Mouse (Mus musculus): ENCODE measurements around the gene Lrrc3c. TPM values are rescaled to one million over a fixed set of nuclear protein-coding genes. Genes with fewer than 3 reads are reported as not detected.
A peak's percentile ranks its signal among the peaks of the same experiment; 100 is the strongest.
"Not testable (repeated sequence)": the region's sequence is repeated elsewhere in the genome, so short reads cannot be mapped to it uniquely, and the experiment has no call there.

Gene Lrrc3c
- total RNA-seq, 2 experiments from 2014 or later, result not detected

GRCm38 (mm10) chr11:98624381-98624780 lies 26.3 kb downstream of the Lrrc3c start:
- not testable (repeated sequence) for ATAC-seq (ENCODE audit: poor library complexity, severe bottlenecking)

- no peak for ATAC-seq (ENCODE audit: poor library complexity, severe bottlenecking)
Measured at GRCm38 (mm10) chr11:98625611-98626410, 27.7 kb downstream of the Lrrc3c start, which contains the start of the genes Gm12355 and Gsdma3. Gm12355 (minus strand) TSS chr11:98625661. Gsdma3 (plus strand) TSS chr11:98626360.

DNA sequence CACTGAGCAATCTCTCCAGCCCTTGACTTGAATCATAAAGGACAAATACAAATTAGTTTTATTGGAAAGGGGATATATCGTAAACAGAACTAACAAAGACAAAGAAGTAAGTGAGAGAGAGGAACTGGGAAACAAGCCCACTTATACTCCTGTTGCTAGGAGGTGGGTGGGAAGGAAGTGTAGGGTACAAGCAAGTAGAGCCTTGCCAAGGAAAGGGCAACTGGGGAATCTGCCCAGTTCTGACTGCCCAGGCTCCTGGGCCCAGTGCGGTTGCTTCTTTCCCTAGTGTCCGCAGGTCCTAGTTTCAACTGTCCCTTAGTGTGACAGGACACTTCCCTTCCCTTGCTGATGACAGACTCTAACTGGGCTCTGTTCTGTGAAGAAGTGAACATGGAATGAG lies 30.6 kb downstream of the Lrrc3c start:
- ATAC-seq (ENCODE audit: poor library complexity, severe bottlenecking), result no peak

DNA sequence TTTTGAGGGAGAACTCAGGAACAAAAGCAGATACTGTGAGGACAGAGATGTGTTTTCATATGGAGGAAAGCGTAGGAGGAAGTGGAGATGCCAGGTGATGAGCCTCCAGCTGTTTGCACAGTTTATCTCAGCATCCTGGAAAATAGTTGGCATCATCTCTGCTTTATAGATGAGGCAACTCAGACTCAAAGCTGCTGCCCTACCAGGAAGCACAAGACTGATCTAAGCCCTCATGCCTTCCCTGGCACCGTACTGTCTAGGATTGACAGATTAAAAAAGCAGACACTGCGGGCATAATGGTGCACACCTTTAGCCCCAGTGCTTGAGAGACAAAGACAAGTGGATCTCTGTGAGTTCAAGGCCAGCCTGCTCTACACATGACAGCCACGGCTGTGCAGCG lies 32.6 kb downstream of the Lrrc3c start:
- no peak for ATAC-seq (ENCODE audit: poor library complexity, severe bottlenecking)

GRCm38 (mm10) chr11:98635312-98635970 lies 37.4 kb downstream of the Lrrc3c start:
- ATAC-seq (ENCODE audit: poor library complexity, severe bottlenecking), result peak; percentile 94

- no peak for ATAC-seq (ENCODE audit: poor library complexity, severe bottlenecking)
Measured at GRCm38 (mm10) chr11:98637501-98637900, 39.4 kb downstream of the Lrrc3c start.

DNA sequence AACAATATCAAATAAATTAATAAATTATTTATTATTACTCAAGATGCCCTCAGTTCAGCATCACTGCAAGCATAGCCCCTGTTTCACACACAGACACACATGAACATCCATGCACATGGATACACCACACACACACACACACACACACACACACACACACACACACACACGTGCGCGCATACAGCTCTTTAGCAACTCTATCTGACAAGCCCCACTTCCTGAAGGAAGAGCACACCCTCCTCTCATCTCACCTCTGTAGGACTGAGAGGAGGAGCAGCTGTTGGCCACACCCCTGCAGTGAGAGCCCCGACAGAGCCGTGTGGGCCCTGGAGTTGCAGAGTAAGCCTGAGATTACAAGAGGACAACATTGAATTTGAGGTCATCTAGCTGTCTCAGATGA lies 42.0 kb downstream of the Lrrc3c start:
- ATAC-seq (ENCODE audit: poor library complexity, severe bottlenecking), result no peak

DNA sequence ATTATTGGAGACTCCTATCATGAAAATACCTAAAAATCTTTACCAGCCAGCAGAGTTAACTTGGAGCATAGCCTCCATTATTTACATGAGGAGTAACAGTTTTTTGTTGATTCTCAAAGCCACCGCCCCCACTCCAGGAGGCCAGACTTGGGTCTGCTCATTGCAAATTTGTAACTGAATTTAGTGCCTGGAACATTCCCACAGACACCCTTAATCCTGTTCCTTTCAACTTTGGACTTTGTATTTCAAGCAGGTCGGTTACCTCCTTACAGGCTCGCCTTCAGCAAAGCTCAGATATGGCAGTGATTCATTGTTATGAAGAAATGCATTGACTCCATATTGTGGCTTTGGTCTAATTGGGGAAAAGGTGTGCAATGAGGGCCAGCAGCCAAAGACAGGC lies 46.7 kb downstream of the Lrrc3c start:
- ATAC-seq (ENCODE audit: poor library complexity, severe bottlenecking), result no peak

- ATAC-seq (ENCODE audit: poor library complexity, severe bottlenecking), result no peak
Measured at GRCm38 (mm10) chr11:98645946-98646345, 47.9 kb downstream of the Lrrc3c start.

DNA sequence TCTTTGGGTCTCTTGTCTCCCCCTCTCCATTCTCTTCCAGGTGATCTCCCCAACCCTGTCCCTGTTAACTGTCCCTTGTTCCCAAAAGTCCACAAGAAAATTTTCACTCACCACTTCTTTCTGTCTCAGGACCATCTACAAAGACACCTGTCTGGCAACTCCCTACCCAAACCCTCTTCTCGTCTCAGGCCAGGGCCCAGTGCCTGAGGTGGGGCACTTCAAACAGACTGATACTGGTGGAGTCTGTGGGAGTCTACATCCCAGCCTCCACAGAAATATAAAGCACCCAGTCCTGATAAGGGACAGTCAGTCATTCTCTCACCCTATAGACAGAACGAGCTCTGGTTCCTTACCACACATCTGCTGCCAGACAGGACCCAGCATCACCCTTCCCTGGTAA lies 48.4 kb downstream of the Lrrc3c start, which contains the start of gene Gsdma2:
TSS of gene Gsdma2 (plus strand) at position 301 of the 400 bp plus-strand sequence.
- no peak for ATAC-seq (ENCODE audit: poor library complexity, severe bottlenecking)

Other genes with a start within 250 kb of the Lrrc3c start
- not detected in 2 replicates for gene Ppp1r1b, start 249.9 kb upstream of the Lrrc3c start, total RNA-seq (2015)
- gene Ppp1r1b, start 249.9 kb upstream of the Lrrc3c start, total RNA-seq (2017), result not detected in 2 replicates
- 24.0 and 28.5 TPM in 2 replicates for gene Stard3, start 239.9 kb upstream of the Lrrc3c start, total RNA-seq (2015)
- gene Stard3, start 239.9 kb upstream of the Lrrc3c start, total RNA-seq (2017), result 36.0 and 39.9 TPM in 2 replicates
- gene Tcap, start 214.5 kb upstream of the Lrrc3c start, total RNA-seq (2015), result not detected in 2 replicates
- gene Tcap, start 214.5 kb upstream of the Lrrc3c start, total RNA-seq (2017), result not detected in 2 replicates
- not detected in 2 replicates for gene Pnmt, start 211.8 kb upstream of the Lrrc3c start, total RNA-seq (2015)
- not detected in 2 replicates for gene Pnmt, start 211.8 kb upstream of the Lrrc3c start, total RNA-seq (2017)
- gene Pgap3, start 197.8 kb upstream of the Lrrc3c start, total RNA-seq (2015), result 2.1 and 3.3 TPM in 2 replicates
- 2.2 and 2.7 TPM in 2 replicates for gene Pgap3, start 197.8 kb upstream of the Lrrc3c start, total RNA-seq (2017)
- gene Erbb2, start 185.8 kb upstream of the Lrrc3c start, total RNA-seq (2015), result not detected in 2 replicates
- gene Erbb2, start 185.8 kb upstream of the Lrrc3c start, total RNA-seq (2017), result 0.28 TPM in 1 of 2 replicates, not detected in the other
- 56.6 and 65.4 TPM in 2 replicates for gene Mien1, start 159.3 kb upstream of the Lrrc3c start, total RNA-seq (2015)
- gene Mien1, start 159.3 kb upstream of the Lrrc3c start, total RNA-seq (2017), result 31.5 and 38.0 TPM in 2 replicates
- not detected in 2 replicates for gene Grb7, start 151.9 kb upstream of the Lrrc3c start, total RNA-seq (2015)
- not detected in 2 replicates for gene Grb7, start 151.9 kb upstream of the Lrrc3c start, total RNA-seq (2017)
- gene Ikzf3, start 52.3 kb upstream of the Lrrc3c start, total RNA-seq (2015), result 6.0 and 9.9 TPM in 2 replicates
- 6.6 and 11.0 TPM in 2 replicates for gene Ikzf3, start 52.3 kb upstream of the Lrrc3c start, total RNA-seq (2017)
- 0.34 and 5.4 TPM in 2 replicates for gene Zpbp2, start 47.2 kb upstream of the Lrrc3c start, total RNA-seq (2015)
- 0.81 TPM in 1 of 2 replicates, not detected in the other for gene Zpbp2, start 47.2 kb upstream of the Lrrc3c start, total RNA-seq (2017)
- gene Ormdl3, start 10.9 kb upstream of the Lrrc3c start, total RNA-seq (2015), result 5.1 and 7.8 TPM in 2 replicates
- gene Ormdl3, start 10.9 kb upstream of the Lrrc3c start, total RNA-seq (2017), result 6.3 and 8.8 TPM in 2 replicates
- gene Gm12355, start 27.4 kb downstream of the Lrrc3c start, total RNA-seq (2015), result 5.5 and 7.0 TPM in 2 replicates
- gene Gm12355, start 27.4 kb downstream of the Lrrc3c start, total RNA-seq (2017), result 1.8 and 3.3 TPM in 2 replicates
- gene Gsdma3, start 28.1 kb downstream of the Lrrc3c start, total RNA-seq (2015), result not detected in 2 replicates
- gene Gsdma3, start 28.1 kb downstream of the Lrrc3c start, total RNA-seq (2017), result not detected in 2 replicates
- not detected in 2 replicates for gene Gsdma2, start 48.5 kb downstream of the Lrrc3c start, total RNA-seq (2015)
- gene Gsdma2, start 48.5 kb downstream of the Lrrc3c start, total RNA-seq (2017), result not detected in 2 replicates
- gene Gsdma, start 66.1 kb downstream of the Lrrc3c start, total RNA-seq (2015), result 0.25 TPM in 1 of 2 replicates, not detected in the other
- gene Gsdma, start 66.1 kb downstream of the Lrrc3c start, total RNA-seq (2017), result not detected in 2 replicates
- gene Psmd3, start 84.3 kb downstream of the Lrrc3c start, total RNA-seq (2015), result 21.7 and 22.6 TPM in 2 replicates
- gene Psmd3, start 84.3 kb downstream of the Lrrc3c start, total RNA-seq (2017), result 34.6 and 43.1 TPM in 2 replicates
- not detected in 2 replicates for gene Csf3, start 103.0 kb downstream of the Lrrc3c start, total RNA-seq (2015)
- gene Csf3, start 103.0 kb downstream of the Lrrc3c start, total RNA-seq (2017), result not detected in 2 replicates
- gene Med24, start 131.1 kb downstream of the Lrrc3c start, total RNA-seq (2015), result 17.9 and 21.5 TPM in 2 replicates
- 22.6 and 31.3 TPM in 2 replicates for gene Med24, start 131.1 kb downstream of the Lrrc3c start, total RNA-seq (2017)
- 10.0 and 11.6 TPM in 2 replicates for gene Thra, start 142.3 kb downstream of the Lrrc3c start, total RNA-seq (2015)
- gene Thra, start 142.3 kb downstream of the Lrrc3c start, total RNA-seq (2017), result 8.0 and 9.0 TPM in 2 replicates
- gene Nr1d1, start 177.0 kb downstream of the Lrrc3c start, total RNA-seq (2015), result 0.11 and 0.25 TPM in 2 replicates
- 0.12 and 0.37 TPM in 2 replicates for gene Nr1d1, start 177.0 kb downstream of the Lrrc3c start, total RNA-seq (2017)
- 73.7 and 74.9 TPM in 2 replicates for gene Msl1, start 197.2 kb downstream of the Lrrc3c start, total RNA-seq (2015)
- gene Msl1, start 197.2 kb downstream of the Lrrc3c start, total RNA-seq (2017), result 111 and 119 TPM in 2 replicates
- 35.6 and 39.9 TPM in 2 replicates for gene Casc3, start 206.6 kb downstream of the Lrrc3c start, total RNA-seq (2015)
- 32.1 and 33.2 TPM in 2 replicates for gene Casc3, start 206.6 kb downstream of the Lrrc3c start, total RNA-seq (2017)
- gene Rapgefl1, start 238.5 kb downstream of the Lrrc3c start, total RNA-seq (2015), result 0.25 and 0.49 TPM in 2 replicates
- gene Rapgefl1, start 238.5 kb downstream of the Lrrc3c start, total RNA-seq (2017), result 0.51 TPM in 1 of 2 replicates, not detected in the other